Mouse (Mus musculus): Measurements from ENCODE around the gene Idh2.
A peak's percentile ranks its signal among the peaks of the same experiment; 100 is the strongest.

GRCm38 (mm10) chr7:80132541-80132940 is 17.3 kb upstream of the Idh2 start:
- TF ChIP-seq POLR2A (IDR thresholded peaks at IDR 0.05; ENCODE audit: borderline replicate concordance, control insufficient read depth, low read depth, low read length) (no peak), CTCF (IDR thresholded peaks at IDR 0.05; ENCODE audit: control insufficient read depth, insufficient read depth, low read length) (peak; percentile 81)
